Mouse (Mus musculus): ENCODE measurements around the gene Mark1.
A peak's percentile ranks its signal among the peaks of the same experiment; 100 is the strongest.

The Mark1 gene

GRCm38 (mm10) chr1:184891998-184892397 is 107.4 kb downstream of the Mark1 start:
- DNase-seq (ENCODE audit: low read depth, low spot score): no peak

DNA sequence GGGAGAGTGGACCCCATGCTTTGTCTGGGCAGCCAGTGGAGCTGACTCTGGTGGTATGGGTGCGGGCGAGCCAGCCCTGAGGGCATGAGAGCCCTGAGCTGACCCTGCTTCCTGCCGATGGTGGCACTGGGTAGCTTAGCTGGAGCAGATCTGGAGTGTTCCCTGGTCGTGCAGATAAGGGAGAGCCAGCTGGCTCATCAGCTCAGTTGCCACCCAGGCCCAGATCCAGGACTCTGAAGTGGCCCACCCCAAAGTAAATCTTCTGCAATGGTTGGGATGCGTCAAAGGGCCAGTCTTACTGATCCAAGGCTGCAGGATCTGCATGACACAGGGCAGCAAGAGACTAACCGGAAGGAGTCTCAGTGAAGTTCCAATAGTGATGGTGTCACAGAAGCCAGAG is 109.9 kb downstream of the Mark1 start:
- no peak for DNase-seq (ENCODE audit: low read depth, low spot score)

DNA sequence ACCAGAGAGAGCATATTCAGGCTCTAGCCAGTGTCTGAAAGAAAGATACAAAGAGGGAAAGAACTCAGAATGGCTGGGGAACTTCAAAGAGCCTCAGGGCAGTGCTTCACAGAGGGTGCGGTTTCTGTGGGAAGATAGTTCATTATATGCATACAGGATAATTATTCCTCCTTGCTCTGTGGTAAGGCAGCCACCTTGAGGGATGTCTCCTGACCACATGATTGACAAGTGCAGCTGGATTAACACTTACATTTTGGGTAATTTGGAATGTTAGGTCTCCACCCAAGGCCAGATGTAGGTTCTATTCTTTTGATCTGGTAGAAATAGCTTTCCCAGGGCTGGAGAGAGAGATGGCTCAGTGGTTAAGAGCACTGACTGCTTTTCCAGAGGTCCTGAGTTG is 113.2 kb downstream of the Mark1 start:
- no peak for DNase-seq (ENCODE audit: low read depth, low spot score)

DNA sequence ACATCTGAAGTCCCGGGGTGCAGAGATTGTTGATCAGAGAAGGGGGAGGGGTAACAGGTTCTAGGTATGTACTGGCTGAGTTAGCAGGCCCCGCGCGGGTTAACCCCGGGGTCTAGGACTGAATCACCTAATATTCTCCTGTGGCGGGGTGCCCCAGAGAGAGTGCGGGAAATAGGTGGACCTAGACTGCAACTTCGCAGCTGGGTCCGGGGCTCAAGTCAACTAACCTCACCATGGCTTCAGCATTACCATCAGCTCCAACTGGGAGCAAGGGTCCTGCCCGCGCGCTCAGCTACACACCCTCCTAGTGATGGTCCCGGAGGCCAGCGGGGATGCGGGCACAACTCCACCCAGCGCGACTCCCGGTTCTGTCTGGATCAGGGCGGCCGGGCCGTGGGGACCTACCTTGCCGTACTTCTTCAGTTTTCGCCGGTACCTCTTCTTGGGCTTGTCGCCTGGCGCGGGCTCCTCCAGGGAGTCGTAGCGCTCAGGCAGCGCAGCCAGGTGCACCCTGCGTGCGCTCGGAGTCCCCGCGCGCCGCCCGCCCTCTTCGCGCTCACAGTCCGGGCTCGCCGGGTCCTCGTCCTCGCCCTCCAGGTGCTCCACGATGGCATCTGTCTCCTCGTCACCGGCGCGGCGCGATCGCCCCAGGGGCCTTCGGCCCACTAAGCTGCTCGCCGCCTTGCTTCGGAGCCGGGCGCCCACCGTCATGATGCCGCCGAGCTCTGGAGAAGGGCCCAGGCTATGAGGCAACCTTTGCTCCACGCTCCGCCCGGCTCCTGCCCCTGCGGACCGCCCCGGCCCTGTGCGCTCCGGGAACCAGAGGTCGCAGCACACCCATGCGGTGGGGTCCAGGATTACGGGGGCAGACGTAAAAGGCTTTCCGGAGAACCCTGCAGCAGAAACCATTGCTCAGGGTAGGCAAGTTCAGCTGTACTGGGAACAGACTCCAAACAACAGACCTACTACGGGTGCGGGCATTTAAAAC is 116.8 kb downstream of the Mark1 start, which contains the start of gene C130074G19Rik:
TSS of gene C130074G19Rik (minus strand) at position 938 of the 988 bp plus-strand sequence.
- no peak for DNase-seq (ENCODE audit: low read depth, low spot score)

- no peak for DNase-seq (ENCODE audit: low read depth, low spot score)
These were observed 117.5 kb downstream of the Mark1 start for GRCm38 (mm10) chr1:184881861-184882260.

GRCm38 (mm10) chr1:184881211-184881610 is 118.2 kb downstream of the Mark1 start:
- no peak for DNase-seq (ENCODE audit: low read depth, low spot score)

GRCm38 (mm10) chr1:184878860-184879259 is 120.5 kb downstream of the Mark1 start:
- DNase-seq (ENCODE audit: low read depth, low spot score): no peak

DNA sequence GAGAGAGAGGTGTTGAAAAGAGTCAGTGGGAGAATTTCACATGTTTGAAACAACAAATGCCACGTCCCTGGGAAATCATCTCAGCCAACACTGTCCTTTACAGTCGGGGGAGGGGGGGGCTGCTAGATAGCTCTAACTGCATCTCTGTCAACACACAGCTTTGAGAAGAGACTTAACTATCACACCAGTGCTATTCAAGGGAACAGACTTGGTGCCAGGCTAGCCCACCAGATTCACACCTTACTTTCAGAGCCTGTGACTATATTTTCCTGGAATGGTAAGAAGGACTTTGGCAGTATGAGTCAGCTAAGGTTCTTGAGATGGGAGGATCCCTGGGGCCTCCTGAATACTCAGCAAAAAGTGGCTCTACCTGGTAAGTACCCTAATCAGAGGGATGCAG is 122.1 kb downstream of the Mark1 start:
- no peak for DNase-seq (ENCODE audit: low read depth, low spot score)

GRCm38 (mm10) chr1:184873910-184874309 is 125.5 kb downstream of the Mark1 start:
- DNase-seq (ENCODE audit: low read depth, low spot score): no peak

- DNase-seq (ENCODE audit: low read depth, low spot score): no peak
These were observed 127.1 kb downstream of the Mark1 start for GRCm38 (mm10) chr1:184872069-184872819.

DNA sequence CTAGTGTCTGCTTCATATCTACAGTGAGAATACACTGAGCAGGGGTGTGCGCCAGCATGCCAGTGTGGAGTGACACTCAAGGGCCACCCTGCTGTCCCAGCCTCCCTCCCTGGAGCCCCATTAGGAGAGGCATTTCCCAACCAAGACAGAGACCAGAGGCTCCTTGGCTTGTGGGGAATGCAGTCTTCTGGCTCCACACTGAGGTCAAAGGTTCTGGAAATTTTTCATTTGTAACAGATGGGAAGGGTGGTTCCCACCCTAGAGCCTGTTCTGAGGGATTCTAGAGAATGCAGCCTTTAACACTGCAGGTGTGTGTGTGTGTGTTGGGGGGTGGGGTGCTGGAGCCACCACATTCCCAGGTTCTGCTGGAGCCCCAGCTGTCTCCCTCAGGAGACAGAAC is 127.9 kb downstream of the Mark1 start:
- peak; percentile 16 for DNase-seq (ENCODE audit: low read depth, low spot score)

DNA sequence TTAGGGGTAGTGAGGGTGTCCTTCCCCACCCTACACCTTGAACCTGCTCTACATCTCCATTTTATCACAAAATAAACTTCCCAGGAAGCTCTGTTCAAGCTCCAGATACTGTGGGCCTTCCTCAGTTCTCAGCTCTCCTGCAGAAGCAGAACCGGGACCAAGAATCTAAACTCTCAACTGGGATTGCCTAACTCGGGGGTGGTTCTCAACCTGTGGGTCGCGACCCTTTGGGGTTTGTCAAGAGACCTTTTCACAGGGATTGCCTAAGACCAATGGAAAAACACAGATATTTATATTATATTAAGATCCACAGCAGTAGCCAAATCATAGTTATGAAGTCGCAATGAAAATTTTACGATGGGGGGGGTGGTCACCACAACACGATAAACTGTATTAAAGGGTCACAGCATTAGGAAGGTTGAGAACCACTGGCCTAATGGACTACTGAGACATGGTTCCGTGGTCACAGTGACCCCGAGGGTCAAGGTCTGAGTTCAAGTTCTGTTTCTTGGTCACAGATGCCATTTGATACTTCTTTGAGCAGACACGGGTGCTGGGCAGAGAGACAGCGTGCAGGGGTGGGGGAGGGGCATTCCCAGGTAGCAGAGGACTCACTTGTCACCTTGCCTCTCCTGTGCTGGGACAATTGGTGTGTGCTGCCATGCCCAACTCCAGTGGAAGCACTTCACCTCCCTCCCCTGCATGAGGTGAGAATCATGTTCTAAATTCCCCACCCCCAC is 128.6 kb downstream of the Mark1 start:
- DNase-seq (ENCODE audit: low read depth, low spot score): no peak

GRCm38 (mm10) chr1:184869939-184870565 is 129.3 kb downstream of the Mark1 start:
- DNase-seq (ENCODE audit: low read depth, low spot score): no peak

GRCm38 (mm10) chr1:184867640-184868120 is 131.7 kb downstream of the Mark1 start:
- no peak for DNase-seq (ENCODE audit: low read depth, low spot score)

DNA sequence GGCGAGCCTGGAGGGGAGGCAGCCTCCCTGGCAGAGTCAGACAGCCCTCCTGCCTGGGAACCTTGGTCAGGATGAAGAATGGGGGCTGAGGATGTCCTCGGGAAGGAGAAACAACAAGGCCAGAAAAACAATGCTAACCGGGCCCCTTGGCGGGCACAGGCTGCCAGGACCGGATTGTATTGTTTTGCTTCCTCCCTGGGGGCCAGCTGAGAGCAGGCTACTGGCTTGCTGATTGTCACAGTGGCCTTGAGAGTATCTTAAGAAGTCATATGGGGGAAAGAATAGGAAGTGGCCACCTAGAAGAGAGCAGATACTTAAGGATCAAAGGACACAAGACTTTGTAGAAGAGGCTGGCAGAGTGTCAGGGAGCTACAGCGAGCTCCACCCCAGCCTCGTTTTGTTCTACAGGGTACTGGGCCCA is 135.0 kb downstream of the Mark1 start:
- DNase-seq (ENCODE audit: low read depth, low spot score): no peak

DNA sequence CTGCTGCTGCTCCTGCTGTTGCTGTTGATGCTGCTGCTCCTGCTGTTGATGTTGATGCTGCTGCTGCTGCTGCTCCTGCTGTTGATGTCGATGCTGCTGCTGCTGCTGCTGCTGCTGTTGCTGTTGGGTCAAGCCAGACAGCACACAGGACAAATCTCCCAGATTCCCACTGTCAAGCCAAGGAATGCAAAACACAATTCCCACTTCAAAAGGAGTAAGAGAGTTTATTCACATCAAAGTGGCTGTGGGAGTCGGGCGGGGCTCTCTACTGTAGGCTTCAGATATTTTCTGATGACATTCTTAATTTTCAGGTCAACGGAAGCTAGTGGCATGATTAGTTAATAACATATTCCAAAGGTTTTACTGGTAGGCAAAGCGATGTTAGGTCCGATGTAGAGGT is 136.7 kb downstream of the Mark1 start:
- no peak for DNase-seq (ENCODE audit: low read depth, low spot score)

DNA sequence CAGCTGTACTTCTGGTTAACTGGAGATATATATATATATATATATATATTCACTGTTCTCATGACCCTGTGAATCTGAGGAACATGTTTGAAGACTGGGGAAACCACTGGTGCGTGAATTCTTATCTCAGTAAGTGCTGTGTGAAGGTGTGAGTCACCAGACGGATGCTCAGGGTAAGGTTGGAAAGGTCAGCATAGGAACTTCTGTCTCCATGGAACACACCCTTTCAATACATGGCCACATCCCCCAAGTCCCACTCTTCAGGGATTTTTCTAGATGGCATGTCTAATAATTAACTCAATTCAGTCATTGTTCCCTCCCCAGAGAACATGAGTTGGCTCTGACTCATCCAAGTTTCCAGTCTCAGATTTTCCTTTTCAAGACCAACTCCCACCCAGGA is 137.8 kb downstream of the Mark1 start:
- DNase-seq (ENCODE audit: low read depth, low spot score): peak; percentile 51

GRCm38 (mm10) chr1:184860276-184860675 is 139.1 kb downstream of the Mark1 start:
- no peak for DNase-seq (ENCODE audit: low read depth, low spot score)

- DNase-seq (ENCODE audit: low read depth, low spot score): no peak
These were observed 141.1 kb downstream of the Mark1 start for GRCm38 (mm10) chr1:184858253-184858652.

DNA sequence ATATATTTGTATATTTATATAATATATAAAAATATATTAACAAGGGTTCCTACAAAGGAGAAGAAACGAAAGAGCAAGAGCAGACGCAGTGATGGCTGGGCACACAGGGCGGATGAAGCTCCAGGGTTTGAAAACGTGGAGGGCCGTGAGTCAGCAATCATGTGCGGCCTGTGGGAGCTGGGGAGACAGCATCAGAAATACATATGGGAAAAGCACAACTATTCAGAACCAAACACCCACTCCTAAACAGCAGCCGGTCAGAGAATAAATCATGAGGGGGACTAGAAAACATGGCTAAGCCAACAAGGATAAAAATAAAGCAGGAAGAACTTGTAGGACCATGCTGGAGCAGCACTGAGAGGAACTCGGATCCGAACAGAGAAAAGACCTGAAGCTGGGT is 142.2 kb downstream of the Mark1 start:
- DNase-seq (ENCODE audit: low read depth, low spot score): no peak

DNA sequence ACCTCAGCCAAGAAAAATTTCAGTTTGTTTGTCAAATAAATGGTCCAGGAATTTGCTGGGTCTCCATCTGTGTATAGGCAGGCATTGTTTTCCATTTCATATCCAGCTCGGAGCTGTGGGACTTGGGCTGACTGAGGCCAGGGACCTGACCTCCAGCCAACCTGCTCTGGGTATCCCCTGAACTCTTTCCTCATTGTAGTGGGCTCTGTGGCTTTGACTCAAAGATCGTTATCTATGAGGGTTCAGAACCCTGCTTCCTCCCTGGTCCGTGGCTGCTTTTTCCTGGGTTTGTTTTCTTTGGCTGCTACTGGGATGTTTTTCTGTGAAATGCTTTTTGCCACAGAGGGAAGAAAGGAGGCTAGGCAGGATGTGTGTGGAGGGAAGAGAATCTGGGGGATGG is 145.4 kb downstream of the Mark1 start:
- no peak for DNase-seq (ENCODE audit: low read depth, low spot score)
